Mouse (Mus musculus) bone marrow, adult 2 months (tissue): ENCODE results near the gene March1. TPM values are rescaled to one million over a fixed set of nuclear protein-coding genes. Genes with fewer than 3 reads are reported as not detected.
"Not testable (repeated sequence)": the region's sequence is repeated elsewhere in the genome, so short reads cannot be mapped to it uniquely, and the experiment has no call there.

Experiments
- H3K27ac ChIP-seq: fragments of 200-500 bp; 2 replicates; pipeline ENCODE4 v1.5.1; 2012; ENCODE audit warnings: low read depth, mild to moderate bottlenecking, control low read depth, inconsistent platforms, low read length; ENCODE audit not compliant: control insufficient read depth, poor library complexity, insufficient read depth
- H3K4me1 ChIP-seq: fragments of 200-500 bp; 2 replicates; pipeline ENCODE4 v1.6.1; 2011; ENCODE audit warnings: low read length; ENCODE audit not compliant: control insufficient read depth, insufficient read depth
- H3K4me3 ChIP-seq: fragments of 200-500 bp; replicated peaks from 2 replicates; pipeline ENCODE3; 2011; ENCODE audit warnings: mild to moderate bottlenecking, low read depth, low read length, control low read depth; ENCODE audit not compliant: control insufficient read depth
- CTCF ChIP-seq: fragments of 200-500 bp; IDR thresholded peaks from 2 replicates; pipeline ENCODE4 v1.5.1; 2011; ENCODE audit warnings: low read length, control low read depth; ENCODE audit not compliant: control insufficient read depth, insufficient read depth
- POLR2A ChIP-seq: fragments of 200-500 bp; IDR thresholded peaks from 2 replicates; pipeline ENCODE4 v1.6.1; 2011; ENCODE audit warnings: low read depth, mild to moderate bottlenecking, control low read depth, low read length, borderline replicate concordance; ENCODE audit not compliant: control insufficient read depth
- WGBS: fragments of 180-500 bp; shearing (Covaris S2); methylation state at CpG from one replicate; pipeline ENCODE4 v1.1.7; 2018; 5-methylcytosine and 5-hydroxymethylcytosine counted together
- polyA plus RNA-seq: library from polyadenylated mRNA; stranded (reverse); fragments of >200 nt; gene quantifications from 2 replicates; pipeline ENCODE4 v1.2.4, GENCODE M21; 2011; ENCODE audit warnings: low replicate concordance; ENCODE audit not compliant: missing spikeins, insufficient read depth, insufficient read length

The March1 gene
- polyA plus RNA-seq, 1 experiment: 9.8 TPM

- no peak overlapping the region for H3K27ac ChIP-seq
- no peak overlapping the region for H3K4me3 ChIP-seq
- H3K4me1 ChIP-seq: no peaks in the 10 kb centered on the region; the same call in 1 of the 2 replicates
- TF ChIP-seq POLR2A: no peak
- TF ChIP-seq CTCF: no peak
- 48% methylated on average over 1 of the region's 1 CpGs for WGBS
Observed at GRCm38 (mm10) chr8:66400050-66400449, 782.4 kb downstream of the March1 start.

DNA sequence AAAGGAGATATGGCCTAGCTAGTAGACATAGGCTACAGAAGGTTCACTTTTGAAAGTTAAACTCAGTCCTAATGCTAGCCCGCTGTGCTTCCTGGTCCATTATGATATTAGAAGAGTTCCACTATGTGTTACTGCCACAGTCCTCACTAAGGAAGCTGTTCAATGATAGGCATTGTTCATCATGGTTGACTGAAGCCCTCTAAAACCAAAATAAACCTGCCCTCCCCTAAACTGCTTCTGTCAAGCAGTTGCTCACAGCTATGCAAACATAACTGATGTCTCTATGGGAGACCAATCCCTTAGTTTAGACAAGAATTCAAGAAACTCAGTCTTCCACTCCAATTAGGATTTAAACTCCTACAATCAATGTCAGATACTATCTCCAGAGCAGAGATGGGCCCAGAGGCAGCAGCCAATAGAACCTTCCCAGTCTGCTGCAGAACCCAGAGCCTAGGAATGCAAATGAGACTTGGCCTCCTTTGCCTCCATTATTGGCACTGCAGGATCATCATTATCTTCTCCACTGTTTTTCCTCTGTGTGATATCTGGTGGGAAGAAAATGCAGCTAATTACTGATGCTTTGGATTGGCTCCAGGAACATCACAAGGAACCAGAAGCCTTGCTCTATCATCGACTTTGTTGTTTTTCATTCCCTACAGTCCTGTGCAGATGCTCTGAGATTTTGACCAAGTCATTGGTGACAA lies 787.2 kb downstream of the March1 start:
- 53% methylated on average over 2 of the region's 2 CpGs for whole genome bisulfite sequencing
- H3K4me3 ChIP-seq: no peak overlapping the region
- TF ChIP-seq CTCF: no peak
- no peak for TF ChIP-seq POLR2A
- H3K4me1 ChIP-seq: peaks cover 4% of the 10 kb centered on the region; the same call in 1 of the 2 replicates
- 0 out of 2 replicates have a peak overlapping the region, but pooled peaks have one; percentile 36 for H3K27ac ChIP-seq

DNA sequence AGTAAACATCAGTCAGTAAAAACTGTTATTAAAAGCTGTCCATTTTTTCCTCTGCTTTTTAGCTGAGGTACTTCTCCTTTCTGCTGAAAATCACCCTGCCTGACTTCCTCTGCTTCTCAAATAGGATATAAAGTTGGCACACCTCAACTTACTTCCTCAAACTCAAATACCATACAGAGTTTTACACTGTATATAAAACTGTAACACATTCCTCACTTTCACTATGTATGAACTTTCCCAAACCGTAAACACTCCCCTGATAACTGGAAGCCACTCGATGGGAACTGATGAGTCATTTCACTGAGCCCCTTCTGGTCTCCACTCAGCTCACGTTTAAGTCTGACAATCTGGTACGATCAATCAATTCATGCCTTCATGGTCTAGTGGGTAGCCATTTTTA lies 788.1 kb downstream of the March1 start:
- H3K4me1 ChIP-seq, H3K4me3 ChIP-seq: not testable (repeated sequence)
- WGBS: 4% methylated on average over 4 of the region's 4 CpGs
- peak overlapping the region; percentile 45; the same call in 1 of the 2 replicates for H3K27ac ChIP-seq

DNA sequence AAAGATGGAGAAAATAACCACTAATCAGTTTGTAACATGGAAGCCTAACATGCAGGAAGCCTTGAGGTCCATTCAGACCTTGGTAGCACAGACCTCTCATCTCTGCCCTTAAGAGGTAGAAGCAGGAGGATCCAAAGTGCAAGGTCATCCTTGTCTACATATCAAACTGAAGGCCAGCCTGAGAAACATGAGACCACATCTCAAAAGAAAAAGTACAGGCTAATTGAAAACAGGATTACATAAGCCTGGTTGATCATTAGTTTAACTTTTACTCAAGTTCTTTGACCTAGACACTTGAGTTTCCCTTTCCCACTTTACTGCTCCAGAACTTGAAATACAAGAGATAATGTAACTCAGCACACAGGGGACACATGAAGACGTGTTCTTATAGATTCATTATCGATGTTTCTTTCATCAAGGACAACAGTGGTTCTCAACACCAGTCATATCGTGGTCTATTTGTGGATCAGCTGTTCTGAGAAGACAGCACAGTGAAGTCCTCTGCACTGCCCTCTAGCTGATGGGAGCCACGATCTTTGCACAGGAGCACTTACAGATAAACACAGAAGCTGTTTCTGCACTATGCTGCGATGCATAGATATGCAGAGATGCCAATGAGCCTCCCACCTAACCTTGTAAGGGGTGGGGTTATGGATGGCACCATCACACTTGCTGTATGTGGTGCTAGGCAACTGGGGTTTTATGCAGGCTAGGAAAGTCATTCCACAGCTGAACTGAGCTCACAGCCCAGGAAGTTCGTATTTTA lies 789.1 kb downstream of the March1 start:
- TF ChIP-seq CTCF (peak; percentile 24; the same call in 1 of the 2 replicates), POLR2A (no peak)
- Histone ChIP-seq H3K4me3 (no peak overlapping the region), H3K27ac (no peak overlapping the region), H3K4me1 (peaks cover 4% of the 10 kb centered on the region; the same call in 1 of the 2 replicates)
- 66% methylated on average over 6 of the region's 6 CpGs for WGBS

DNA sequence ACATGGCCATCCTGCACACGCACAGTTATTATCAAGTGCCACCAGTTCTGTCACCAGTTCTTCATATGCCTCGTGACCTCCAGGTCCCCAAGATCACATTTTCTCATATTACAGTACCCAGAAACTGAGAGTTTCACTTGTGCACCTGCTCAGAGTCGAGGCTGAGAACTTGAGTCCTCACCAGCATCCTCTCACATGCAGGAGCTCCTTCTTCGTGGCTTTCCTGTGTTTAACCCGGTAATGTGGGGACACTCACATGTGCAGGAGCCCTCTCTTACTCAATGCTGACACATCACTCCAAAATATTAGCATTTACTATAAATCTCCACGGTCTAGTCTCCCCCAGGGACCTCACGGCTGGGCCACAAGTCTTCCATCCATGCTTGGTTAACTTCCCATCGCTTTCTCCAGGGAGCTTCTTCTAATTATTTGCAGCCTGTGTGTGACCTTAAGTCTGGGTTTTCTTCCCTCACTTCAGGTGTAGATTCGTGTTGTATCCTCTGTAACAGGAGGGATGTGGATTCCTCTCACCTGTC lies 792.4 kb downstream of the March1 start:
- no peak overlapping the region for H3K27ac ChIP-seq
- H3K4me1 ChIP-seq: peaks cover 4% of the 10 kb centered on the region; the same call in 1 of the 2 replicates
- H3K4me3 ChIP-seq: no peak overlapping the region
- 44% methylated on average over 9 of the region's 9 CpGs for WGBS
- no peak for TF ChIP-seq CTCF
- TF ChIP-seq POLR2A: no peak

- Histone ChIP-seq H3K4me3 (no peak overlapping the region), H3K27ac (no peak overlapping the region), H3K4me1 (no peaks in the 10 kb centered on the region; the same call in 1 of the 2 replicates)
- TF ChIP-seq CTCF (no peak), POLR2A (no peak)
- 31% methylated on average over 2 of the region's 2 CpGs for WGBS
Observed at GRCm38 (mm10) chr8:66413101-66413500, 795.4 kb downstream of the March1 start.

GRCm38 (mm10) chr8:66415234-66415633 lies 797.5 kb downstream of the March1 start:
- 60% methylated on average over 2 of the region's 2 CpGs for WGBS

DNA sequence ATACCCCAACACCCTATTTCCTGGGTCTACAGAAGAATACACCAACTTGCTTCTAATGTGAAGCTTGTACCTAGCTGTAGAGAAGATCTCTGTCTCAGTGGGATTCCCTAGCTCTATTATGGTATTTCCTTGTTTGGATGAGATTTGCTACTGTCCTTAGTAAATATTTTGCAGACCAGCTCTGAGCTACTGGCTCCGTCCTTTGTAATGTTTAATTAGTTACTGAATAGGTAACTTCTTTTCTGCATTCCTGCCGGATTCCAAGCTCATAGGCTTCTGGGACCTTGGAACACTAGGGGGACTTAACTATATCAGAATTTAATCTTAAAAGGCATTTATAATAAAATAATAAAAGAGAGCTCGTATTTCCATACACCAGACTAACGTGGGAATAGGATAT lies 799.9 kb downstream of the March1 start:
- 85% methylated on average over 4 of the region's 4 CpGs for WGBS
- not testable (repeated sequence) for H3K27ac ChIP-seq, H3K4me1 ChIP-seq, H3K4me3 ChIP-seq

More at GRCm38 (mm10) chr8:66415234-66415633, 797.5 kb downstream of the March1 start:
- H3K4me3 ChIP-seq: no peak overlapping the region
- no peak overlapping the region for H3K27ac ChIP-seq
- TF ChIP-seq CTCF (no peak), POLR2A (no peak)
- H3K4me1 ChIP-seq: no peaks in the 10 kb centered on the region; the same call in 1 of the 2 replicates

DNA sequence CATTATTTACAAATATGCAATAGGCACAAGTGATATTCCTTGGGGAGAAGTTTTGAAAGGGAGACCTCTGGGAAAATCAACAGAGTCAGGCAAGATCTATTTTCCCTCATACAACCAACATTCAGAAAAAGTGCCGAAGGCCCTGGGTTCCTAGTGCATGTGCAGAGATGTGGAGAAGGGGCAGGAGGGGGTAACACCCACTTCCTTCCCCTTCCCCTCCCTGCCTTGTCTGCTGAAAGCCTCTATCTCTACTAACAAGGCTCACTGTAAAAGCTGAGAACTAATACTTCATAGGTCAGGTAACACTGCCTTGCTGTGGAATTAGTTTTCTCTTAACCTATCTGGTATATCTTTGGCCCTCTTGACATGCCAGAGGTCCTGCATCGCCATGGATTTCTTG lies 812.9 kb downstream of the March1 start:
- TF ChIP-seq CTCF: no peak
- TF ChIP-seq POLR2A: no peak
- 9% methylated on average over 2 of the region's 2 CpGs for WGBS

More for the DNA sequence above, 812.9 kb downstream of the March1 start:
- Histone ChIP-seq H3K27ac (no peak overlapping the region), H3K4me3 (no peak overlapping the region), H3K4me1 (no peaks in the 10 kb centered on the region; the same call in 1 of the 2 replicates)
